Mouse (Mus musculus): Measurements from ENCODE around the gene Il27ra. TPM values are rescaled to one million over a fixed set of nuclear protein-coding genes. Genes with fewer than 3 reads are reported as not detected.
"Not testable (repeated sequence)": the region's sequence is repeated elsewhere in the genome, so short reads cannot be mapped to it uniquely, and the experiment has no call there.

Gene Il27ra
- polyA plus RNA-seq, 1 experiment from 2014 or later, result 0.14 TPM

DNA sequence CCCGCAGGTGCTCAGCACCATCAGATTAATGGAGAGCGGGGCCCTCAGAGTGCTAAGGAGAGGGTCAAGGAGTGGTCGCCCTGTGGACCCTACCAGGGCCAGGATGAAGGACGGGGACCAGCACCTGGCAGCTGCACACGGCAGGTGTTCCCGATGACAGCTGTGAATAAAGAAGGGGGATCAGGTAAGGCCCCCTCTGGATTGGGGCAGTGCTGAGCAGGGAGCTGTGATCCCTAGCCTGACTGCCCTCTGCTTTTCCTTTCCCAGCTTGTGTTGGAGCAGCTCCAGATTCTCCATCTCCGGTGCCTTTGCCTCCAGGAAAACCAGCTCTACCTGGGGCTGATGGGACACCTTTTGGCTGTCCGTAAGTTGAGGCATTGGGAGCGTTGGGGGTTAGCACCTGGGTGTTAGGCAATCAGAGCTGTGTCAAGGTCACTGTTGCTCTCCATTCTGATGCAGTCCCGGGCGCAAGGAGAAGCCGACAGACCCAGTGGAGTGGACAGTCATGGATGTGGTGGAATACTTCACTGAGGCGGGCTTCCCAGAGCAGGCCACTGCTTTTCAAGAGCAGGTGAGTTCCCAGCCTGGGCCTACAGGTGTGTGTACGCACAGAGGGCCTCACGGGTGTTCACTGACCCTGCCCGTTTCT lies 43.2 kb downstream of the Il27ra start:
- Histone ChIP-seq H3K27me3 (peaks cover 33% of the 10 kb centered on the region), H3K9me3 (replicated peaks) (no peaks in the 10 kb centered on the region), H3K4me3 (peak overlapping the region; percentile 86), H3K9ac (peak overlapping the region; percentile 80; the same call in 1 of the 2 replicates), H3K4me1 (peaks cover 43% of the 10 kb centered on the region), H3K36me3 (peaks cover 32% of the 10 kb centered on the region; the same call in 1 of the 2 replicates), H3K27ac (no peak overlapping the region), H3K4me2 (replicated peaks) (peak overlapping the region; percentile 79)
- 69% methylated on average over 16 of the region's 16 CpGs for WGBS
- no peak for ATAC-seq (ENCODE audit: low FRiP score)

DNA sequence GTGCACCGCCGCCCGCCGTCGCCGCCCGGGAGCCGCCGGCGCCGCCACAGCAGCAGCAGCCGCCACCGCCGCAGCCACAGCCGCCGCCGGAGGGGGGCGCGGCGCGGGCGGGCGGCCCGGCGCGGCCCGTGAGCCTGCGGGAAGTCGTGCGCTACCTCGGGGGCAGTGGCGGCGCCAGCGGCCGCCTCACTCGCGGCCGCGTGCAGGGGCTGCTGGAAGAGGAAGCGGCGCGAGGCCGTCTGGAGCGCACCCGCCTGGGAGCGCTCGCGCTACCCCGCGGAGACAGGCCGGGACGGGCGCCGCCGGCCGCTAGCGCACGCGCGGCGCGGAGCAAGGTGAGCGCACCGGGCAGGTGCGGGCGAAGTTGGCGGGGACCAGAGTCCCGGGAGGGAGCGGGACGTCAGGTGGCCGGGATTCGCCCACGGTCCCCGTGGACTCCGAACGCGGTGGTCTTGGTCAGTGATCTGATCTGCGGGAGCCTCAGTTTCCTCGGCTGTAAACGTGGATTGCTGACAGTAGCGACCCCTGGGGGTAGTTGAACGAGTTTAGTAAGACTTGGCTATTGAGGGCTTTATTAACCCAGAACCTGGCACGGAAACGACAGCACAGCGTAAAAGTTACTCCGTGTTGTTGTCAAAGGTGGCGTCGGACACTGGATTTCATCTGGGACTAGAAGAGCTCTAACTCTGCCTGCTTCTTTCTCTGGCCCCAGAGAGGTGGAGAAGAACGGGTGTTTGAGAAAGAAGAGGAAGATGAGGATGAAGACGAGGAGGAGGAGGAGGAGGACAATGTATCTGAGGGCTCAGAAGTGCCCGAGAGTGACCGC lies 43.9 kb downstream of the Il27ra start:
- Histone ChIP-seq H3K36me3 (peaks cover 32% of the 10 kb centered on the region; the same call in 1 of the 2 replicates), H3K4me2 (replicated peaks) (peak overlapping the region; percentile 79), H3K4me3 (peak overlapping the region; percentile 86), H3K4me1 (peaks cover 39% of the 10 kb centered on the region), H3K27me3 (peaks cover 33% of the 10 kb centered on the region), H3K9ac (peak overlapping the region; percentile 80), H3K9me3 (replicated peaks) (no peaks in the 10 kb centered on the region), H3K27ac (peak overlapping the region; percentile 90)
- peak; percentile 26 for ATAC-seq (ENCODE audit: low FRiP score)
- WGBS, result 1% methylated on average over 70 of the region's 92 CpGs

DNA sequence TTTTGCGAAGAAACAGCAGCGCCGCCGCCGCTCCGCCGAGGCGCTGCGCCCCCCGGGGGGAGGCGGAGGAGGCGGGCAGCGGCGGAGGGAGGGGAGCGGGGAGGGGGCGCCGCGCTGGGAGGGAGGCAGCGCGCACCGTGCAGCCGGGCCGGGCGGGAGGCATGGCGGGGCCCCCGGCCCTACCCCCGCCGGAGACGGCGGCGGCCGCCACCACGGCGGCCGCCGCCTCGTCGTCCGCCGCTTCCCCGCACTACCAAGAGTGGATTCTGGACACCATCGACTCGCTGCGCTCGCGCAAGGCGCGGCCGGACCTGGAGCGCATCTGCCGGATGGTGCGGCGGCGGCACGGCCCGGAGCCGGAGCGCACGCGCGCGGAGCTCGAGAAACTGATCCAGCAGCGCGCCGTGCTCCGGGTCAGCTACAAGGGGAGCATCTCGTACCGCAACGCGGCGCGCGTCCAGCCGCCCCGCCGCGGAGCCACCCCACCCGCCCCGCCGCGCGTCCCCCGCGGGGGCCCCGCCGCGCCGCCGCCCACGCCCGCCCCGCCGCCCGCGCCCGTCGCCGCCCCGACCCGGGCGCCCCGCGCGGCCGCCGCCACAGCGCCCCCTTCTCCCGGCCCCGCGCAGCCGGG lies 44.8 kb downstream of the Il27ra start, which contains the start of gene Samd1:
TSS of gene Samd1 (plus strand) at position 162 of the 631 bp plus-strand sequence.
- peak within 1 kb of the TSS; percentile 86 for H3K4me3 ChIP-seq
- peaks cover 28% of the 10 kb centered on the region for H3K27me3 ChIP-seq
- H3K27ac ChIP-seq, result peak within 1 kb of the TSS; percentile 99
- ATAC-seq (ENCODE audit: low FRiP score), result no peak
- H3K9me3 ChIP-seq (replicated peaks), result no peaks in the 10 kb centered on the region
- H3K36me3 ChIP-seq, result peaks cover 33% of the 10 kb centered on the region
- H3K9ac ChIP-seq, result peak within 1 kb of the TSS; percentile 94
- 0% methylated on average over 27 of the region's 112 CpGs for WGBS
- H3K4me1 ChIP-seq, result peaks cover 35% of the 10 kb centered on the region
- H3K4me2 ChIP-seq (replicated peaks), result peak within 1 kb of the TSS; percentile 79

DNA sequence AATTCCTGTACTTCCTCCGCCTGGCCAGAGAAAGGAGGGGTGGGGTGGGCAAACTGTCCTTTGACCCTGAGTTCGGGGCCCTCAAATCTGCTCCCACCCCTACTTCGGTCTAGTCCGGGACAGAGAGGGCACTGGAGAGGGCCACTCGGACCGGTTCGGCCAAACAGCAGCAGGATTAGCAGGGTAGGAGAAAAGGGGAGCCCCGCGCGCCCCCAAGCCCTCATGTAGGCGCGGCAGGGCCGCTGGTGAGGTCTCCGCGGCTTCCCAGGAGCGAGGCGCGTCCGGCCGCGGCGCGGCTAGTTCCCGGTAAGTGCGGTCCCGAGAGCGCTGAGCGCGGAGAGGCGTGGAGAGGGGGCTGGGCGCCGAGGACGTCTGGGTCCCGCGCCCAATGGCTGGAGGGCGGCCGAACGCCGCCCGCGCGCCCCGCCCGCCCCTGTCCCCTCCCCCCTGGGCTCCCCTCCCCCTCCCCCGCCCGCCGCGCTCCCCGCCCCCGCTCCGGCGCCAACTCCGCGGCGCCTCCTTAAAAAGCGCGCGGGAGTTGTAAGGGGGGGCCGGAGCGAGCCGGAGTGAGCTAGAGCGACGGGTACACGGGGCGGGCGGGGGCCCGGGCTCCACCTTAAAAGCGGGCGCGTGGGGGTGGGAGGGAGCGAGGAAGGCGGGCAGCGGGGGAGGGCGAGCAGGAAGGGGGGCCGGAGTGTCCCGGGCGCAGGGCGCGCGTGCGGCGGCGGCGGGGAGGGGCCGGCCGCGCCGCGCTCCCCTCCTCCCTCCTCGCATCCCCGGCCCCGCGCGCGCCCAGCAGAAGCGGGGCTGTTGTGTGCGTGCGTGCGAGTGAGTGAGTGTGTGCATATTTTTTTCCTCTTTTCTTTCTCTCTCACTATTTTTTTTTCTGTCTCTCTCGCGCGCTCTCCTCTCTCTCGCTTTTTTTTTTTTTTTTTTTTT lies 45.6 kb downstream of the Il27ra start:
- H3K4me2 ChIP-seq (replicated peaks), result peak overlapping the region; percentile 68

DNA sequence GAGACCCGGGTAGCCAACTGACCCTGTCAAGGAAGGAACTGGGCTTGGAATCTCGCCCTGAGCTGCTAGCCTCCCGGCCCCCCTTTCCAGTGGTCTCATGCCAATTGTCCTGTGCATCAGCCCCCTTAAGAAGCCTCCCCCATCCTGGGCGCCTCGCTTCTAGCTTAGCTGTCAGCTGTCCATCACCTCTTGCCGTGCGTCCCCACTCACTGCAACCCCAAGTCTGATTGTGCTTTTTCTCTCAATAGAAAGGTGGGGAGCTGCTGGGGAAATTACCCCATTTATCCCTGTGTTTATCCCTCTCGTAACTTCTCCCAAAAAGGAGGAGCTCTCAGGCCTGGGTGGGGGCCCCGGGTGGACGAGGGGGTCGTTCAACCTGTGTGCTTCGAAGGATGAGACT lies 46.4 kb downstream of the Il27ra start:
- WGBS, result 12% methylated on average over 12 of the region's 12 CpGs
- Histone ChIP-seq H3K9ac (no peak overlapping the region; the same call in 1 of the 2 replicates), H3K27me3 (peaks cover 17% of the 10 kb centered on the region), H3K9me3 (replicated peaks) (no peaks in the 10 kb centered on the region), H3K4me2 (replicated peaks) (peak overlapping the region; percentile 68), H3K36me3 (peaks cover 42% of the 10 kb centered on the region), H3K4me3 (peak overlapping the region; percentile 80; the same call in 1 of the 2 replicates), H3K27ac (peak overlapping the region; percentile 99; the same call in 1 of the 2 replicates), H3K4me1 (peaks cover 26% of the 10 kb centered on the region)
- no peak for ATAC-seq (ENCODE audit: low FRiP score)

More for the DNA sequence above, 45.6 kb downstream of the Il27ra start:
- Histone ChIP-seq H3K9me3 (replicated peaks) (no peaks in the 10 kb centered on the region), H3K4me3 (peak overlapping the region; percentile 80), H3K4me1 (peaks cover 35% of the 10 kb centered on the region), H3K9ac (peak overlapping the region; percentile 94), H3K27ac (peak overlapping the region; percentile 99), H3K27me3 (peaks cover 26% of the 10 kb centered on the region), H3K36me3 (peaks cover 38% of the 10 kb centered on the region)
- under 1% methylated on average over 38 of the region's 103 CpGs for WGBS
- peak; percentile 74 for ATAC-seq (ENCODE audit: low FRiP score)

DNA sequence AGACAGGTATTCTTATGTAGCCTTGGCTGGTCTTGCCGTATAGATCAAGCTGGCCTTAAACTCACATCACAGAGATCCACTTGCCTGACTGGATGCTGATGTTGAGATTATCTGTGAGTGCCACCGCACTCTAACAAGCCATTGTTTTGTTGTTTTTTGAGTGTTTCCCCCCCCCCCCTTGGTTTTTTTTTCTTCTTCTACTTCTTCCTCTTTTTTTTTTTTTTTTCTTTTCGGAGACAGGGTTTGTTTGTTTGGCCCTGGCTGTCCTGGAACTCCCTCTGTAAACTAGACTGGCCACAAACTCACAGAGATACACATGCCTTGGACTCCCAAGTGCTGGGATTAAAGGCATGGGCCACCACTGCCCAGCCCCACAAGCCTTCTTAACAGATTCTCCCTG lies 48.4 kb downstream of the Il27ra start:
- 86% methylated on average over 3 of the region's 3 CpGs for WGBS
- no peak for ATAC-seq (ENCODE audit: low FRiP score)
- Histone ChIP-seq H3K4me1 (peaks cover 16% of the 10 kb centered on the region), H3K36me3 (peaks cover 42% of the 10 kb centered on the region), H3K9ac (no peak overlapping the region), H3K4me3 (no peak overlapping the region), H3K9me3 (replicated peaks) (no peaks in the 10 kb centered on the region), H3K4me2 (replicated peaks) (no peak overlapping the region), H3K27ac (no peak overlapping the region), H3K27me3 (no peaks in the 10 kb centered on the region)

DNA sequence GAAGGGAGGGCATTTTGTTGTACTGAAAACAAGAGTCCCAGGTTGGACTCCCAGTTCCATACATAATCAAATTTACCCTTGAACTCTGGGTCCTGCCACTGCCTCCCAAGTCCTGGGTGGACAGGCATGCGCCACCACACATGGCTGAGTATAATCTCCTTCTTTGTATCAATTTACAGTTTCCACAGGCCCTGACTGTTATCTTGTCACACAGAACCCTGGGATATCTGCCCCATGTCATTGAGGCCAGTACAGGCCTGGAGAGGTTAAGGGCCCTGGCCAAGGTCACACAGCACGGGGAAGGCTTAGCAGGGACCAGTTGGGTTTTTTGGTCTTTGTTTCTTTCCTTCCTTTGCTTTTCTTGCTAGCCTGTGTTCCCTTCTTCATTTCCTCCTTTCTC lies 49.9 kb downstream of the Il27ra start:
- H3K36me3 ChIP-seq, result peaks cover 56% of the 10 kb centered on the region
- no peaks in the 10 kb centered on the region for H3K9me3 ChIP-seq (replicated peaks)
- 80% methylated on average over 2 of the region's 2 CpGs for WGBS
- H3K4me2 ChIP-seq (replicated peaks), result no peak overlapping the region
- no peak overlapping the region for H3K4me3 ChIP-seq
- H3K4me1 ChIP-seq, result peaks cover 9% of the 10 kb centered on the region
- ATAC-seq (ENCODE audit: low FRiP score), result no peak
- no peak overlapping the region for H3K27ac ChIP-seq
- no peak overlapping the region for H3K9ac ChIP-seq
- no peaks in the 10 kb centered on the region for H3K27me3 ChIP-seq

DNA sequence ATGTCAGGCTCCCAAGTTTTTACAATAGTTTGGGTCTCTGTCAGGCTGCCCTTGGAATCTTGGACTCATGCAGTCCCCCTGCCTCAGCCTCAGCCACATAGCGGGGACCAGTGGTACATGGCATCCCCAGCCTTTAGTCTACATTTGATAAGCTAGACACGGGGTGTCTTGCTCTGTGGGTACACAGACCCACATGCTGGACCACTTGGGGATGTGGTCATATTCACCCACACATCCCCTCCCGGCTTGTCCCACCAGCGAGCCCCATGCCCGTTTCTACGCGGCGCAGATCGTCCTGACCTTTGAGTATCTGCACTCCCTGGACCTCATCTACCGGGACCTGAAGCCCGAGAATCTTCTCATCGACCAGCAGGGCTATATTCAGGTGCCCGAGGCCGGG lies 52.2 kb downstream of the Il27ra start:
- peaks cover 74% of the 10 kb centered on the region for H3K36me3 ChIP-seq
- H3K9ac ChIP-seq, result no peak overlapping the region
- H3K4me2 ChIP-seq (replicated peaks), result no peak overlapping the region
- ATAC-seq (ENCODE audit: low FRiP score), result no peak
- no peaks in the 10 kb centered on the region for H3K27me3 ChIP-seq
- H3K4me1 ChIP-seq, result no peaks in the 10 kb centered on the region
- H3K4me3 ChIP-seq, result no peak overlapping the region
- H3K27ac ChIP-seq, result no peak overlapping the region
- WGBS, result 94% methylated on average over 14 of the region's 14 CpGs
- H3K9me3 ChIP-seq (replicated peaks), result no peaks in the 10 kb centered on the region

DNA sequence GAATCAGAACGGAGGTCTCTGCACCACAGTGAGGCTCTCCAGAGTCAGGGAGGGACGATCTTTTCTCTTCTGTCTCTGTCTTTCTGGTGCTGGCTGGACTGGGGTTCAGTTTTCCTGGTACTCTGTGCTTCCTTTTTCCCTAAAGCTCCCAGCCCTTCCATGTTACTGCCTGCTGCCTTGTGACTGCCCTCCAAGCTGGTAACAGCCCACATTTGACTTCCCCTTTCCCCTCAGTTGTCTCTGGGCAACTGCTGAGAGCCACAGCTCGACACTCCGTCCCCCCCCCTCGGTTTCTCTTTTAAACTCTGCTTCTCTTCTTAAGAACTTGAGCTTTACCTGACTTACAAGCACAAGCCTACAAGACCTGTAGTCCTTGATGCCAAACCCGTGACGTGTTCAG lies 53.1 kb downstream of the Il27ra start:
- no peak for ATAC-seq (ENCODE audit: low FRiP score)
- H3K4me2 ChIP-seq (replicated peaks), result no peak overlapping the region
- H3K4me3 ChIP-seq, result no peak overlapping the region
- no peak overlapping the region for H3K27ac ChIP-seq
- WGBS, result 90% methylated on average over 7 of the region's 7 CpGs
- H3K9me3 ChIP-seq (replicated peaks), result no peaks in the 10 kb centered on the region
- no peak overlapping the region for H3K9ac ChIP-seq
- H3K36me3 ChIP-seq, result peaks cover 75% of the 10 kb centered on the region
- no peaks in the 10 kb centered on the region for H3K4me1 ChIP-seq
- no peaks in the 10 kb centered on the region for H3K27me3 ChIP-seq

DNA sequence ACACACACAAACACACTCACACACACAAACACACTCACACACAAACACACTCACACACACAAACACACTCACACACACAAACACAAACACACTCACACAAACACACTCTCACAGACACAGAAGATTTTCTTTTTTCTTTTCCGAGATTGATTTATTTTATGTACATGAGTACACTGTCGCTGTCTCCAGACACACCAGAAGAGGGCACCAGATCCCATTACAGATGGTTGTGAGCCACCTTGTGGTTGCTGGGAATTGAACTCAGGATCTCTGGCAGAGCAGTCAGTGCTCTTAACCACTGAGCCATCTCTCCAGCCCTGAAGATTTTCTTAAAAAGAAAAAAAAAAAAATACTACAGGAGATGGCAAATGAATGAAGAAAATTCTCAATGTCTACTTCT lies 59.2 kb downstream of the Il27ra start:
- H3K4me3 ChIP-seq; H3K4me1 ChIP-seq; ATAC-seq (ENCODE audit: low FRiP score); H3K4me2 ChIP-seq (replicated peaks); H3K9ac ChIP-seq; H3K27ac ChIP-seq; H3K9me3 ChIP-seq (replicated peaks); H3K27me3 ChIP-seq: not testable (repeated sequence)
- H3K36me3 ChIP-seq, result peaks cover 76% of the 10 kb centered on the region
- WGBS, result 96% methylated on average over 2 of the region's 2 CpGs

DNA sequence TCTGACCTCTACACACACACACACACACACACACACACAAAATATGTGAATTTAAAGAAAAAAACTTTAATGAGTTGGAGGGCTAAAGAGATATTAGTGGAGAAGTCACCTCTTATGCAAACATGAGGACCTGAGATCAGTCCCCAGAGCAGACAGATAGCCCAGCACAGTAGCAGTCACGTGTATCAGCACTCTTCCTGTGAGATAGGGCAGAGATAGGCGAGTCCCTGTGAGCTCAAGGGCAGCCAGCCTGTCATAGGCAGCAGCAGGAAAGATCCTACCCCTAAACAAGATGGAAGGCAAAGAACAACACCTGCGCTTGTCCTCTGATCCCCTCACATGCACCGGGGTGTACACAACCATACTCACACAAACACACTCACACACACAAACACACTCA lies 59.9 kb downstream of the Il27ra start:
- 93% methylated on average over 4 of the region's 4 CpGs for WGBS
- Histone ChIP-seq H3K27ac (no peak overlapping the region), H3K4me3 (no peak overlapping the region), H3K9me3 (replicated peaks) (no peaks in the 10 kb centered on the region), H3K4me2 (replicated peaks) (no peak overlapping the region), H3K9ac (no peak overlapping the region), H3K4me1 (peaks cover 12% of the 10 kb centered on the region), H3K27me3 (no peaks in the 10 kb centered on the region), H3K36me3 (peaks cover 69% of the 10 kb centered on the region)
- ATAC-seq (ENCODE audit: low FRiP score), result no peak

All from hindbrain, embryonic 12.5 days (tissue).